Mouse (Mus musculus) embryonic facial prominence, embryonic 10.5 days (tissue): ENCODE data around the gene Lmbr1. TPM values are rescaled to one million over a fixed set of nuclear protein-coding genes. Genes with fewer than 3 reads are reported as not detected.

Source experiments
- DNase-seq: peaks from one replicate; pipeline ENCODE4 v3.0.0-alpha.2; 2017; ENCODE audit warnings: low spot score
- H3K27ac ChIP-seq: fragments of 300-500 bp; sonication (generic); replicated peaks from 2 replicates; pipeline ENCODE4 v1.5.1; 2016; ENCODE audit warnings: mild to moderate bottlenecking
- H3K27me3 ChIP-seq: fragments of 300-500 bp; sonication (generic); replicated peaks from 2 replicates; pipeline ENCODE4 v1.6.1; 2016; ENCODE audit warnings: low read depth, mild to moderate bottlenecking; ENCODE audit not compliant: poor library complexity, severe bottlenecking
- H3K36me3 ChIP-seq: fragments of 300-500 bp; sonication (generic); replicated peaks from 2 replicates; pipeline ENCODE4 v1.6.1; 2016; ENCODE audit warnings: mild to moderate bottlenecking, moderate library complexity
- H3K4me1 ChIP-seq: fragments of 300-500 bp; sonication (generic); 2 replicates; pipeline ENCODE4 v1.6.1; 2016
- H3K4me3 ChIP-seq: fragments of 300-500 bp; sonication (generic); 2 replicates; pipeline ENCODE4 v1.5.1; 2016; ENCODE audit warnings: mild to moderate bottlenecking, moderate library complexity
- H3K9me3 ChIP-seq: fragments of 300-500 bp; sonication (generic); 2 replicates; pipeline ENCODE4 v1.6.1; 2016; ENCODE audit warnings: mild to moderate bottlenecking
- WGBS: fragments of 180-500 bp; shearing (Covaris S2); methylation state at CpG from one replicate; pipeline ENCODE4 v1.1.7; 2016; 5-methylcytosine and 5-hydroxymethylcytosine counted together
- polyA plus RNA-seq: library from polyadenylated mRNA; unstranded; fragments of >200 nt; fragmentation: Nextera tagmentation; extraction: Ambion mirVana; gene quantifications from 2 replicates; pipeline ENCODE4 v1.2.1, GENCODE M21; 2016

The Lmbr1 gene
- polyA plus RNA-seq, 1 experiment from 2014 or later, result 7.7 TPM

GRCm38 (mm10) chr5:29335836-29336235, 42.4 kb downstream of the Lmbr1 start:
- 61% methylated on average over 5 of the region's 5 CpGs for WGBS
- Histone ChIP-seq H3K27me3 (no peaks in the 10 kb centered on the region), H3K27ac (no peak overlapping the region), H3K4me3 (no peak overlapping the region), H3K4me1 (no peaks in the 10 kb centered on the region), H3K36me3 (no peaks in the 10 kb centered on the region), H3K9me3 (no peaks in the 10 kb centered on the region)
- no peak for DNase-seq

GRCm38 (mm10) chr5:29322503-29322902, 55.7 kb downstream of the Lmbr1 start:
- Histone ChIP-seq H3K4me3 (no peak overlapping the region), H3K27me3 (no peaks in the 10 kb centered on the region), H3K4me1 (no peaks in the 10 kb centered on the region), H3K27ac (no peak overlapping the region), H3K9me3 (no peaks in the 10 kb centered on the region), H3K36me3 (no peaks in the 10 kb centered on the region)
- DNase-seq, result no peak
- WGBS, result 94% methylated on average over 2 of the region's 2 CpGs

GRCm38 (mm10) chr5:29309191-29309590, 69.0 kb downstream of the Lmbr1 start:
- Histone ChIP-seq H3K27ac (no peak overlapping the region), H3K4me1 (no peaks in the 10 kb centered on the region), H3K9me3 (no peaks in the 10 kb centered on the region), H3K36me3 (no peaks in the 10 kb centered on the region), H3K27me3 (no peaks in the 10 kb centered on the region), H3K4me3 (no peak overlapping the region)
- DNase-seq, result no peak
- WGBS, result 87% methylated on average over 3 of the region's 3 CpGs

GRCm38 (mm10) chr5:29293194-29293593, 85.0 kb downstream of the Lmbr1 start:
- Histone ChIP-seq H3K27me3 (no peaks in the 10 kb centered on the region), H3K4me3 (no peak overlapping the region), H3K9me3 (no peaks in the 10 kb centered on the region), H3K27ac (no peak overlapping the region), H3K36me3 (no peaks in the 10 kb centered on the region), H3K4me1 (no peaks in the 10 kb centered on the region)
- peak; percentile 69 for DNase-seq
- 27% methylated on average over 2 of the region's 2 CpGs for WGBS

- Histone ChIP-seq H3K27ac (no peak overlapping the region), H3K27me3 (no peaks in the 10 kb centered on the region), H3K36me3 (no peaks in the 10 kb centered on the region), H3K4me3 (no peak overlapping the region), H3K4me1 (no peaks in the 10 kb centered on the region), H3K9me3 (no peaks in the 10 kb centered on the region)
- no peak for DNase-seq
- 92% methylated on average over 3 of the region's 3 CpGs for WGBS
Measured at GRCm38 (mm10) chr5:29290110-29290509, 88.1 kb downstream of the Lmbr1 start.

- Histone ChIP-seq H3K4me3 (no peak overlapping the region), H3K27ac (no peak overlapping the region), H3K27me3 (no peaks in the 10 kb centered on the region), H3K9me3 (no peaks in the 10 kb centered on the region), H3K36me3 (no peaks in the 10 kb centered on the region), H3K4me1 (no peaks in the 10 kb centered on the region)
- DNase-seq, result no peak
- WGBS, result 85% methylated on average over 6 of the region's 6 CpGs
Measured at GRCm38 (mm10) chr5:29289703-29290102, 88.5 kb downstream of the Lmbr1 start.

- 84% methylated on average over 3 of the region's 3 CpGs for WGBS
- Histone ChIP-seq H3K27ac (no peak overlapping the region), H3K4me3 (no peak overlapping the region), H3K36me3 (no peaks in the 10 kb centered on the region), H3K4me1 (no peaks in the 10 kb centered on the region), H3K9me3 (no peaks in the 10 kb centered on the region), H3K27me3 (no peaks in the 10 kb centered on the region)
- no peak for DNase-seq
Measured at GRCm38 (mm10) chr5:29281081-29281480, 97.1 kb downstream of the Lmbr1 start.

- no peaks in the 10 kb centered on the region for H3K27me3 ChIP-seq
- no peaks in the 10 kb centered on the region for H3K9me3 ChIP-seq
- no peak overlapping the region for H3K4me3 ChIP-seq
- H3K4me1 ChIP-seq, result no peaks in the 10 kb centered on the region
- H3K27ac ChIP-seq, result no peak overlapping the region
- DNase-seq, result no peak
- H3K36me3 ChIP-seq, result no peaks in the 10 kb centered on the region
Measured at GRCm38 (mm10) chr5:29274746-29275145, 103.4 kb downstream of the Lmbr1 start.

- WGBS, result 83% methylated on average over 2 of the region's 2 CpGs
- no peak overlapping the region for H3K4me3 ChIP-seq
Measured at GRCm38 (mm10) chr5:29273426-29273825, 104.8 kb downstream of the Lmbr1 start.

GRCm38 (mm10) chr5:29270879-29271278, 107.3 kb downstream of the Lmbr1 start:
- no peaks in the 10 kb centered on the region for H3K27me3 ChIP-seq
- H3K9me3 ChIP-seq, result no peaks in the 10 kb centered on the region
- H3K4me3 ChIP-seq, result no peak overlapping the region
- no peaks in the 10 kb centered on the region for H3K36me3 ChIP-seq
- no peak overlapping the region for H3K27ac ChIP-seq
- WGBS, result 68% methylated on average over 4 of the region's 4 CpGs
- no peak for DNase-seq
- H3K4me1 ChIP-seq, result no peaks in the 10 kb centered on the region

More at GRCm38 (mm10) chr5:29273426-29273825, 104.8 kb downstream of the Lmbr1 start:
- Histone ChIP-seq H3K4me1 (no peaks in the 10 kb centered on the region), H3K27me3 (no peaks in the 10 kb centered on the region), H3K36me3 (no peaks in the 10 kb centered on the region), H3K9me3 (no peaks in the 10 kb centered on the region), H3K27ac (no peak overlapping the region)
- no peak for DNase-seq

GRCm38 (mm10) chr5:29253876-29254275, 124.3 kb downstream of the Lmbr1 start:
- no peaks in the 10 kb centered on the region for H3K36me3 ChIP-seq
- H3K9me3 ChIP-seq, result no peaks in the 10 kb centered on the region
- H3K4me3 ChIP-seq, result no peak overlapping the region
- H3K27ac ChIP-seq, result no peak overlapping the region
- no peak for DNase-seq
- 0 out of 2 replicates have a peak, but pooled peaks cover 4% of the 10 kb centered on the region for H3K4me1 ChIP-seq
- WGBS, result 41% methylated on average over 2 of the region's 2 CpGs
- no peaks in the 10 kb centered on the region for H3K27me3 ChIP-seq

- 81% methylated on average over 1 of the region's 1 CpGs for WGBS
- Histone ChIP-seq H3K4me3 (no peak overlapping the region), H3K27me3 (no peaks in the 10 kb centered on the region), H3K27ac (no peak overlapping the region), H3K9me3 (no peaks in the 10 kb centered on the region), H3K4me1 (0 out of 2 replicates have a peak, but pooled peaks cover 4% of the 10 kb centered on the region), H3K36me3 (no peaks in the 10 kb centered on the region)
- no peak for DNase-seq
Measured at GRCm38 (mm10) chr5:29251496-29251873, 126.7 kb downstream of the Lmbr1 start.

GRCm38 (mm10) chr5:29250795-29251495, 127.2 kb downstream of the Lmbr1 start:
- no peaks in the 10 kb centered on the region for H3K27me3 ChIP-seq
- H3K27ac ChIP-seq, result no peak overlapping the region
- no peaks in the 10 kb centered on the region for H3K36me3 ChIP-seq
- 0 out of 2 replicates have a peak, but pooled peaks cover 4% of the 10 kb centered on the region for H3K4me1 ChIP-seq
- H3K9me3 ChIP-seq, result no peaks in the 10 kb centered on the region
- no peak overlapping the region for H3K4me3 ChIP-seq
- no peak for DNase-seq
- 61% methylated on average over 8 of the region's 8 CpGs for WGBS
